Mouse (Mus musculus) frontal cortex, adult (tissue): ENCODE measurements around the gene Senp7.
A peak's percentile ranks its signal among the peaks of the same experiment; 100 is the strongest.
"Not testable (repeated sequence)": the region's sequence is repeated elsewhere in the genome, so short reads cannot be mapped to it uniquely, and the experiment has no call there.

ENCODE experiments used
- ATAC-seq: cut with Nextera tagmentation; 2 replicates; pipeline ENCODE4 v1.9.2; 2017; ENCODE audit warnings: mild to moderate bottlenecking, moderate library complexity, mixed read lengths; ENCODE audit not compliant: low TSS enrichment

Senp7 gene

GRCm38 (mm10) chr16:56048038-56048437, at the start of gene Senp7:
Gene Senp7 (plus strand): TSS chr16:56048338.
- ATAC-seq = not testable (repeated sequence)

GRCm38 (mm10) chr16:56006798-56007197, 41.3 kb upstream of the Senp7 start:
- ATAC-seq = peak; percentile 79

GRCm38 (mm10) chr16:56008862-56009261, 39.3 kb upstream of the Senp7 start:
- ATAC-seq = no peak

- no peak for ATAC-seq
These were observed 35.1 kb upstream of the Senp7 start for GRCm38 (mm10) chr16:56012789-56013743.

GRCm38 (mm10) chr16:56014076-56014475, 34.1 kb upstream of the Senp7 start:
- no peak for ATAC-seq

- ATAC-seq = no peak
These were observed 28.5 kb upstream of the Senp7 start for GRCm38 (mm10) chr16:56019660-56020059.

- ATAC-seq = no peak
These were observed 20.1 kb upstream of the Senp7 start for GRCm38 (mm10) chr16:56027854-56028629.

- peak; percentile 62 for ATAC-seq
These were observed 19.2 kb upstream of the Senp7 start for GRCm38 (mm10) chr16:56028722-56029551.

- ATAC-seq = peak; percentile 98
These were observed 18.5 kb upstream of the Senp7 start, which contains the start of gene Pcnp for GRCm38 (mm10) chr16:56029661-56030082. Gene Pcnp (minus strand): TSS chr16:56029739.

GRCm38 (mm10) chr16:56034566-56034965, 13.6 kb upstream of the Senp7 start:
- no peak for ATAC-seq

GRCm38 (mm10) chr16:56036501-56036900, 11.6 kb upstream of the Senp7 start:
- ATAC-seq = no peak

- ATAC-seq = peak; percentile 100
These were observed 10.8 kb upstream of the Senp7 start, which contains the start of gene Trmt10c for GRCm38 (mm10) chr16:56037138-56038010. Gene Trmt10c (minus strand): TSS chr16:56037819.

- no peak; the same call in 1 of the 2 replicates for ATAC-seq
These were observed 10.0 kb upstream of the Senp7 start for GRCm38 (mm10) chr16:56038090-56038489.

- no peak for ATAC-seq
These were observed 7.8 kb downstream of the Senp7 start for GRCm38 (mm10) chr16:56055911-56056310.

GRCm38 (mm10) chr16:56056944-56057590, 8.9 kb downstream of the Senp7 start:
- ATAC-seq = peak; percentile 50; the same call in 1 of the 2 replicates

- ATAC-seq = no peak
These were observed 10.0 kb downstream of the Senp7 start for GRCm38 (mm10) chr16:56058151-56058550.

GRCm38 (mm10) chr16:56061995-56062594, 14.0 kb downstream of the Senp7 start:
- no peak for ATAC-seq

- ATAC-seq = no peak
These were observed 14.8 kb downstream of the Senp7 start for GRCm38 (mm10) chr16:56062981-56063380.

GRCm38 (mm10) chr16:56064334-56064990, 16.3 kb downstream of the Senp7 start:
- ATAC-seq = peak; percentile 97
